Mouse (Mus musculus): ENCODE data around the gene Nlgn1.

- no peak for TF ChIP-seq CTCF (IDR thresholded peaks at IDR 0.05; ENCODE audit: control insufficient read depth, insufficient read depth, insufficient replicate concordance, low read depth, low read length)
- no peak for TF ChIP-seq POLR2A (IDR thresholded peaks at IDR 0.05; ENCODE audit: control insufficient read depth, low read depth, low read length)
Observed at GRCm38 (mm10) chr3:26354483-26355030, 22.3 kb upstream of the Nlgn1 start.
